Mouse (Mus musculus) cerebellum, postnatal 25 days (tissue): ENCODE measurements around the gene Rps18.
A peak's percentile ranks its signal among the peaks of the same experiment; 100 is the strongest.

Experiments
- DNase-seq, 2 experiments: peaks; one replicate each; pipeline ENCODE4 v3.0.0; 2021; ENCODE audit warnings: mixed read lengths in 2 of 2

Gene Rps18

DNA sequence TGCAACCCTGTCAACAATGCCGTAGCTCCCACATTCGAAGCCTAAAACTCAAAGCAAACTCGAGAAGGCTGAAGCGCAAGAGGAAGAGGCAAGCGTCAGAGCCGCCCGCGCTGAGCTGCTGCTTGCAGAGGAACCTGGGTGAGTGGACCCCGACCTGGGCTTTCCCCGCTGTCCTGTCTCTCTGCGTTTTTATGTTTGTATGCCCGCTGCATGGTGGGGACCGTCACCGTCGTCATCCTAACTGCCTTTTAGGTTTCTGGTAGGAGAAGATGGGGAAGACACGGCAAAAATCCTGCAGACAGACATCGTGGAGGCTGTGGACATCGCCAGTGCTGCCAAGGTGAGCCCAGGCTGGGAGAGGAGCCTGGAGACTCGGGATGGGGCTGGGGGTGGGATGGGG is 14.4 kb downstream of the Rps18 start:
- DNase-seq = no peak

DNA sequence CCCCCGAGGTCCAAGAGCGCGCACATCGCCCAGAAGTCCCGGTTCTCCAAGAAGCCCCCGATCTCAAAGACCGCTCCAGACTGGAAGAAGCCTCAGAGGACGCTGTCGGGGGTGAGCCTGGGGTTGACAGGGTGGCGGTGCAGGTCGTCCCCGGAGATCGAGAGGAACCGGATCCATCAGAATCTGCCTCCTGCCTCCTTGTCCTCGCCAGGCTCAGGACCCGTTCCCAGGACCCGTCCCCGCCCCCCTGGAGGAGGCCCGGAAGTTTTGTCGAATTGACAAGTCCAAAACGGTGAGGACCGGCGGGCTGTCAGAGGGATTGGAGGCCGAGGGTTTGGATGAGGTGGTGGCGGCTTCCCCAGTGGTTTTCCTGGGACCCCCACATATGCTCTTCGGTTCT is 14.8 kb downstream of the Rps18 start:
- DNase-seq = peak; percentile 25 to 41

DNA sequence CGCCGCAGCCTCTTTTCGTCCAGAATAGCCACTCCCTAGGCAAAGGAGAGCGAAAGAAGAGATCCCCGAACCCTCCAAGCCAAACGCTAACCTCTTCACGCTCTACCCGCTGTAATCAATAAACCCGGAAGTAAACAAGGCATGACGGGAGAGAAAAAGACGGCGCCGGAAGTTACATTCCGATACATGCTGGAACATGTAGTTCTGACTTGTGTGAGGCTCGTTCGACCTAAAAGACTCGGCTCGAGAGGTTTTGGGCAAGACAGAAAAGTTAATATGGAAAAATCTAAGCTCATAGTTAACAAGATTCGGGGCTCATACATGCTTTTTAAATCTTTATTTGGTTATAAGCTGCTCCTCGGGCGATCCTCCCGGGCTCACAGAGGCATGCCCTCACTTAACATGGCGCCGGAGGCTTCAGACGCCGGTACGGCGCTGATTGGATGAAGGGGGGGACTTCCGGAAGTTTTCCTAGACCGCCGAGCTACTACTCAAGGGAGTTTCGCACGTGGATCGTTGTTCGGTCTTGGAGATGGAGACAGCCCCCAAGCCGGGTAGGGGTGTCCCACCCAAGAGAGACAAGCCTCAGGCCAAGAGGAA is 15.5 kb downstream of the Rps18 start, which contains the start of the genes Pfdn6 and Wdr46:
Gene Pfdn6 (minus strand): TSS at position 138 of the 600 bp plus-strand sequence.
Gene Wdr46 (plus strand): TSS at position 455 of the 600 bp plus-strand sequence.
- DNase-seq = peak; percentile 88 to 92

DNA sequence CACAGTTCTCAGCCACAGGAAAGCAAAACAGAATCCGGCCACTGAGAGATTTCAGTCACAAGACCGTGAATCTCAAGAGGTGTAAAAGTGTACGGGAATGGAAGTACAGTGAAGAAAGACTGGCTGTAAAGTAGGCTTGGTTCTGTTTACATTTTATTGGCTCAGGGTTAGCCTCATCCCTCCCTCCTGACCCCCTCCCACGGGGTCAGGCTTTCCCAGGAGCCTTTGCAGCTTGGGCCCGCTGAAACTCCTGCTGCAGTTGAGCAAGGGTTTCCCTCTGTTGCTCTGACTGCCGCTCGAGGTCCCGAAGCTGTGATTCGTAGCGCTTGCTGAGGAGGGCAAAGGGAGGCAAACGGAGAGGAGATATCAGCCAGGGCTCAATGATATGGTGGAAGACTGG is 17.0 kb downstream of the Rps18 start:
- DNase-seq = no peak

DNA sequence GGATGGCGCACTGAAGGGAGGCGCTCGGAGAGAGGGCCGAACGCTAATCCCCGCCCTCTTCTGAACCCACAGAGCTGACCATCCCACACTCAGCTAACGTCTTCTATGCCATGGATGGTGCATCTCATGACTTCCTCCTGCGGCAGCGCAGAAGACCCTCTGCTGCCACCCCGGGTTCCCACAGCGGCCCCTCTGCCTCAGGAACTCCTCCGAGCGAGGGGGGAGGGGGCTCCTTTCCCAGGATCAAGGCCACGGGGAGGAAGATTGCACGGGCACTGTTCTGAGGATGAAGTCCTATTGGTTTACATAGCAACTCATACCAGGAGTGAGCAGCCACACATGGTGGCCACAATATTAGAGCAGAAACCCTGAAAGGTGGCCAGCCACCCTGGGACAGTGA is 18.8 kb downstream of the Rps18 start:
- no peak for DNase-seq

DNA sequence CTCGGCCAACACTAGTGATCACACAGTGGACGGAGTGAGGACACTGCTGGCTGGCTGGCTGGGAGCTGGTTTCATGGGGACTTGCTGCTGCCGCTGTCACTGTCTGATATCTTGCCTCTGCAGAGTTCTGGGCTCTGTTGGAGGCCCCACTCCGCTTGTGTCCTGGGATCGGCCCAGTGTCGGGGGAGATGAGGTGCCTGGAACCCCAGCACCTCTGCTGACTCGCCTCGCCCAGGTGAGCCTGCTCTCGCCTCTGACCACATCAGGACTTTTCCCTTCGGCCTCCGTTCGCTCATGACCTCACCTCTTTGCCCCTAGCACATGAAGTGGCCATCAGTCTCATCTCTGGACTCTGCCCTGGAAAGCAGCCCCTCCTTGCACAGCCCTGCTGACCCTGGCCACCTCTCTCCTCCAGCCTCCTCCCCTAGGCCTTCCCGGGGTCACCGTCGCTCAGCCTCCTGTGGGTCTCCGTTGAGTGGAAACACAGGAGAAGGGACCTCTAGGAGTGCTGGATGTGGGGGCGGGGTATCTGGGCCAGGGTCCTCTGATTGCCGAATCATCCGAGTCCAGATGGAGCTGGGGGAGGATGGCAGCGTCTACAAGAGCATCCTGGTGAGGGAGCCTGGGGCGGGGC is 20.3 kb downstream of the Rps18 start:
- no peak for DNase-seq

DNA sequence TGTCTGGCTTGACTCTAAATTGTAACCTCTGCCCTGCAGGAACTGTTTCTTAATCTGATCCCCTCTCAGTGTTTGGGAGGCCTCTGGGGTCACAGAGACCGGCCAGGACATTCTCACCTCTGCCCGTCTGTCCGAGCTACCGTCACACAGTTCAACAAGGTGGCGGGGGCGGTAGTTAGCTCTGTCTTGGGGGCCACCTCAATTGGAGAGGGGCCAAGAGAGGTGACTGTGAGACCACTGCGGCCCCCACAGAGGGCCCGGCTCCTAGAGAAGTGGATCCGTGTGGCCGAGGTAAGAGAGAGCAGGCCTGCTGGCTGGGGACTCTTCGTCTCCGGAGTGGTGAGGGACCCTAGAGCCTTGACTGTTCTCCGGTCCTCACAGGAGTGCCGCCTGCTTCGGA is 22.8 kb downstream of the Rps18 start:
- DNase-seq = no peak

DNA sequence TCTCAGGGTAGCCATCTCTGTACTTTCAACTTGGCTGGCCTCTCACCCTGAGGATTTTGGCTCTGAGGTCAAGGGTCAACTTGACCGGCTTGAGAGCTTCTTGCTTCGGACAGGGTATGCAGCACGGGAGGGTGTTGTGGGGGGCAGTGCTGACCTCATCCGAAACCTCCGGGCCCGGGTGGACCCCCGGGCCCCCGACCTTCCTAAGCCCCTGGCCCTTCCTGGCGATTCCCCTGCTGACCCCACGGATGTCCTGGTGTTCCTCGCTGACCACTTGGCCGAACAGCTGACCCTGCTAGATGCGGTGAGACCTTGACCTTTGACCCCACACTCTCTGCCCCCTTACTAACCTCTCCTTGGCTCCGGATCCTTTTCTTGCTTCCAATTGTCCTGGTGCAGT is 23.4 kb downstream of the Rps18 start:
- DNase-seq = no peak

DNA sequence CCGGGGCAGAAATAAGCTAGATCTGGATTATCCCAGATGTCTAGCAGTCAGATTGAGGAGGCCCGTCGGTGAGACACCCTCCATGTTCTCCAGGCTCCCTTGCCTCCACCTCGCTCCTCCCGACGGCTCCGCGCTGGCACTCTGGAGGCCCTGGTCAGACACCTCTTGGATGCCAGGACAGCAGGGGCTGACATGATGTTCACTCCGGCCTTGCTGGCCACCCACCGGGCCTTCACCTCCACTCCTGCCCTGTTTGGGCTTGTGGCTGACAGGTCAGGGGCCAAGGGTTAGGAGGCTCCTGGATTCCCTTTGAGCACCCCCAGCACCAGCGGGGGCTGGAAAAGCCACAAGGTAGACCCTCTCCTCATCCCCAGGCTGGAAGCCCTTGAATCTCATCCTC is 23.9 kb downstream of the Rps18 start:
- DNase-seq = no peak

DNA sequence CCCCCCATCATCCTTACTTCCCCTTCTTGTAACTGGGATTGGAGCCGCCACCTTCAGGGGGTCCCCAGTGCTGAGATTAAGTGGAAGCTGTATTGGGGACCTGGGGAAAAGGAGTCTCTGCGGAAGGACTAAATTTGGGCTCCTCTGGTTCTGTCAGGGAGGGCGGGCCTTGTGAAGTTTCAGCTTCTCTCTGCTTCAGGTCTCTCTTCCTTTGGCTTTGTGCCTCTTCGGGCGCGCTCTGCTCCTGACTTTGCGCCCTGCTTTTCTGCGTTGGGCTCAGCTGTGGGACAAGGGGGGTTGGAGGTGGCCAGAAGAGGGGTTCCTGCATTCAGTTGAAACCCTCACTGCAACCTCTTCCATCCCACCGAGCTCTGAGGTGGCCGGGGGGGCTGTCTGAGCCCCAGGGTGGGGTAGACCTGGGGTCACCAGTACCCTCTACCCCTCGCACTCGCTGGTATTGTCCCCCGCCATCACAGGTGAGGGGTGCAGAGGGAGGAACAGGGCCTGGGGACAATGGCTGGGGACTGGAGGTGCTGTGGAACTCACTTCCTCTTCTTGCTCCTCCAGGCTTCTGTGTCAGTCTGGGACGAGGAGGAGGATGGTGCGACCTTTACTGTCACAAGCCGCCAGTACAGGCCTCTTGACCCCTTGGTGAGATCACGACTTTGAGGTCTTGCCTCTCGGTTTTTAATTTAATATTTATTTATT is 24.5 kb downstream of the Rps18 start:
- DNase-seq = no peak

DNA sequence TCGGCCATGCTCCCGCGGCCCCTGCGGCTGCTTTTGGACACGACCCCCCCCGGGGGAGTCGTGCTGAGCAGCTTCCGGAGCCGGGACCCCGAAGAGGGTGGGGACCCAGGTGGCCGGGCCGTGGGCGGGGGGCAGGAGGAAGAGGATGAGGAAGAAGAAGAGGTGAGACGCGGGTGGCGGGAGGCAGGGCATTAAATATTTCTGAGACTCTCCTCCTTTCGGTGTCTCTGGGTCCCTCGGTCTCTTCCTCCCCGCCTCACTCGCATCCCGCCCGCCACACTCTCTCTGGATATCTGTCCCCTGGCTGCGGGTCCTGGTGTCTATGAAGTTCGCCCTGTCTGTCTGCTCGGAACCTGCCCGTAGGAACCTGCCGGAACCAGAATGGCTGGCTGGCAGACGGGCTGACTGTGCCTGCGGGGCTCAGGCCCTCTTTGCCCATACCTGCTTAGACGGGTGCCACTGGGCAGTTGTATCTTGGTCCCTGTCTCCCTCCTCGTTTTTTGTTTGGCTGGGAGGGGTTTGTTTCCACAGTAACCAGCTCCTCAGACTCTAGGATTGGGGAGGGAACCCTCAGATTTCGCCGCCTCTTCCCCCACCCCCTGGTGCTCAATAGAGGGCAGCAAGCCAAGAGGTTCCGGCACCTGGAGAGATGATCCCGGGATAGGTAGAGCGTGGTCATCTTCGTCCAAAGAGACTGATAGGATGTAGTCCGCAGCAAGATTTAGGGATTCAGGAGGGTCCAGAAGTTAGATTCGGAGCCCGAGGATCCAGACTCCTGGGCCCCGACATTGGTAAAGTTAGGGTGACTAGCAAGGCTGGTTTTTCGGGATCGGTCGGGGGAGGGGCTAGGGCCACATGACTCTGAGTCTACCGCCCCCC is 25.3 kb downstream of the Rps18 start:
- peak; percentile 63 to 69 for DNase-seq

DNA sequence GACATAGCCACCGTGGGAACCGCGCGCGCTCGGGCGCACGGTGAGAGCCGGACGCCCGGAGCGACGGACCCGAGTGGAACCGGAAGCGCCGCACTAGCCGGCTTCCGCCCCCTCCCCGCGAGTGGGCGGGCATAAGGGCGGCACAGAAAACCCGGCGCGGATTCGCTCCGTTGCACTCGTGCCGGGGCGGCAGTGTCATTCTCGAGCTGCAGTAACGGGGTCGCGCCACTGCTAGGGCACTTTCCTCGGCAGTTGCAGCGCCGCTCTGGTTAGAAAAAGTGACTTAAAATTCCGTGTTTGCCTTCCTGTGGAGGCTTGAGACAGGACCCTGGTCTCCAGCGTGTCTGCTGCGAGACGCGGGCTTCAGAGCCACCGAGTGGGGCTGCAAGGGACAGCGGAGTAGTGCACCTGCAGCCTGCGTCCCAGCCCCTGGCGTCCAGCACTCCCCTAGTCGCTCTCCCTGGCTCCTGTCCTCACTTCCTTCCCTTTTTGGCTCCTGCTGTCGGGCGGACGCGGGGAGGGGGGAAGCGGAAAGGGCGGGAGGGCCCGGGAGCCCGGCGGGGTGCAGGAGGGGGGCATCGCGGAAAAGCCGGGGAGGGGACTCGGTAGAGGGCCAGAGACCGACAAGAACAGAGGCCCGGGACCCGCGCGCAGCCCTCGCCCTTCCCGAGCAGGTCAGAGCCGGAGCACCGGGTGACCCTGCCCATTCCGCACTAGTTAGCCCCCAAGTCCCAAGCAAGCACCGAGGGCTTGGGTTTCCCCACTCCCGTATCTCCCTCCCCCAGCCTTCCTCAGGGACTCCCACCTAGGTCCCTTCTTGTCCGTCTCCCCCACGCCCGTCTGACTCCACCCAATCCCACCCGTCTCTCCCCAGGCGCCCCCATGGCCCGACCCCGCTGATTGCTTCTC is 26.2 kb downstream of the Rps18 start, which contains the start of gene Rgl2:
Gene Rgl2 (plus strand): TSS at position 173 of the 909 bp plus-strand sequence.
- peak; percentile 98 for DNase-seq

DNA sequence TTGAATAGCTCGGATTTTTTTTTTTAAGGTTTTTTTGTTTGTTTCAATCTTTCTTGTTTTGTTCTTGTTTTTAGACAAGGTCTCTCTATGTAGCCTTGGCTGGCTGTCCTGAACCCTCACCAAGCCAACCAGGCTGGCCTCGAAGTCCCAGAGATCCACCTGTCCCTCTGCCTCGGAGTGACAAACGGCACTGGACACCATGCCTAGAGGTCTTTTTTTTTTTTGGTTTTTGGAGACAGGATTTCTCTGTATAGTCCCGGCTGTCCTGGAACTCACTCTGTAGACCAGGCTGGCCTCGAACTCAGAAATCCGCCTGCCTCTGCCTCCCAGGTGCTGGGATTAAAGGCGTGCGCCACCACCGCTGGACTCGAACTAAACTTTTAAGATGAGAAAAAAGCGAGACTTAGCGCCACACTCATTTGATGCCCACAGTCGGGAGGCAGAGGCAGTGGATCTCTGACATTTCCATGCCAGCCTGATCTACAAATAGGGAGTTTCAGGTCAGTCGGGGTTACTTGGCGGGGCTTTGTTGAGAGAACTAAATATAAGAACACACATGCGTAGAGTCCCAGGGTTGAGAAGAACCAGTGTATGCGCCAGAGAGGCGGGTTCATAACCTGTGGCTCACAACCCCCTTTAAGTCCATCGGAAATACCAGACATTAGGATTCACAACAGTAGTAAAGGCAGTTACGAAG is 27.4 kb downstream of the Rps18 start:
- DNase-seq = no peak

DNA sequence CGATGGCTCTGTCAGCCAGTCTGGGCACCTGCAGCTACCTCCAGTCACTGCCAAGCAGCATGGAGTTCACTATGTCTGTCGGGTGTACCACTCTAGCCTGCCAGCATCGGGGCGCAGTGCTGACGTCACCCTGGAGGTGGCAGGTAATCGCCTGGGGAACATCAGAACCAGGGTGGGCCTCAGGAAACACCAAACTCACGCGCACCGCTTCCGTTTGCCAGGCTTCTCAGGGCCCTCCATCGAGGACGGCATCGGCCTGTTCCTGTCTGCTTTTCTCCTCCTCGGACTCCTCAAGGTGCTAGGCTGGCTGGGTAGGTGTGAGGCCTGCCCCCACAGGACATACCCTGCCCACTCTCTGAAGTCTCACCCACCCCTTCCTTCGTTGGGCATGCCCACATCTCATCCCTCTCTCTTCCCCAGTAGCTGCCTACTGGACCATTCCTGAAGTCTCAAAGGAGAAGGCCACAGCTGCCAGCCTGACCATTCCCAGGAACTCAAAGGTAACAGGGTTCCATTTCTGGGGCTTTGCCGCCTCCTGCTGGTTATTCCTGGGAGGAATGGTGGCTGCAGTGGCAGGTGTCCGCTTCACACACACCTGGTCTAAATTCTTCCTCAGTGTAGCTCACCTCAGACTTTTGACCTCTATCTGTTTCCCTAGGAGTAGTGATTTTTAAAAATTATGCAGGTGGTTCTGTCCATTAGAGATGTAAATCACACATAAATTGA is 29.4 kb downstream of the Rps18 start:
- no peak for DNase-seq

DNA sequence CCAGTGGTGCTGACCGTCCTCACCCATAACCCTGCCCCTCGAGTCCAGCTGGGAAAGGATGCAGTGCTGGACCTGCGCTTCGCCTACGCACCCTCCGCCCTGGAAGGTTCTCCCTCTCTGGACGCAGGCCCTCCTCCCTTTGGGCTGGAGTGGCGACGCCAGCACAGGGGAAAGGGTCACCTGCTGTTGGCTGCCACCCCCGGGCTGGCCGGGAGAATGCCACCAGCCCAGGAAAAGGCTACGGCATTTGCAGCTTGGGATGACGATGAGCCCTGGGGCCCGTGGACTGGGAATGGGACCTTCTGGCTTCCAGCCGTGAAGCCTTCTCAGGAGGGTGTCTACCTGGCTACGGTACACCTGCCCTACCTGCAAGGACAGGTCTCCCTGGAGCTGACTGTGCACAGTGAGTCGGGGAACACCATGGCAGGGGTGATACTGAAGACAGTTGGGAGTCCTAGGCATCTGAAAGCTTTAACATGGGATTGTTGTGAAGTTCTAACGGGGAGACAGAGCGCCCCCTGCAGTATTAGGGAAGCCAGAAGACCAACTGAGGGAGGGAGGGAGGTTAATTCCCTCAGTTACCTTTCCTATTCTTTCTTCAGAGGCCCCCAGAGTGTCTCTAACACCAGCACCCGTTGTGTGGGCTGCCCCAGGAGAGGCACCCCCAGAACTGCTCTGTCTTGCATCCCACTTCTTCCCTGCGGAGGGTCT is 30.2 kb downstream of the Rps18 start:
- no peak for DNase-seq

DNA sequence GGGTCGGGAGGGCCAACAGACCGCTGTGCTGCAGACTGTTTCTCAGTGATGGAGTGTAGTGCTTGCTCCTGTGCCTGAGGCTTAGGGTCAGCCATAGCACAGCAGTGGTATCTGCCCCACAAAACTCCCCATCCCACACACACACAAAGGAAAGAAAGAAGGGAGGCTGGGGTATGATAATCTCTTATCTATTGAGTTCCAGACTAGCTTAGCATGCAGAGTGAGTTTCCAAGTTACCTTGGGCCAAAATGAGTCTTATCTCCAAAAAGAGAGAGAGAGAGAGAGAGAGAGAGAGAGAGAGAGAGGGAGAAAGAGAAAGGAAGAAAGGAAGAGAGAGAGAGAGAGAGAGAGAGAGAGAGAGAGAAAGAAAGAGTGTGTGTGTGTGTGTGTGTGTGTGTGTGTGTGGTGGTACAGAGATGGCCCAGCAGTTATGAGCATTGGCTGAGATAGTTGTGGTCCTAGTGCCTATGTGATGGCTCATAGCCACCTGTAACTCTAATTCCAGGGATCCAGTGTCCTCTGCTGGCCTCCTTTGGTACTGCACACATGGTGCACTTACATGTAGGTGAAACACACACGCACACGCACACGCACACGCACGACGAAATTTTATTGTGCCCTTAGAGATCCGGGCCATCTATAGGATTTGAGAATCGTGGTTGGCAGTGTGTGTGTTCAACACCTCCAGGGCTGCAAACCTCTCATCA is 31.1 kb downstream of the Rps18 start:
- DNase-seq = peak; percentile 44 to 66

DNA sequence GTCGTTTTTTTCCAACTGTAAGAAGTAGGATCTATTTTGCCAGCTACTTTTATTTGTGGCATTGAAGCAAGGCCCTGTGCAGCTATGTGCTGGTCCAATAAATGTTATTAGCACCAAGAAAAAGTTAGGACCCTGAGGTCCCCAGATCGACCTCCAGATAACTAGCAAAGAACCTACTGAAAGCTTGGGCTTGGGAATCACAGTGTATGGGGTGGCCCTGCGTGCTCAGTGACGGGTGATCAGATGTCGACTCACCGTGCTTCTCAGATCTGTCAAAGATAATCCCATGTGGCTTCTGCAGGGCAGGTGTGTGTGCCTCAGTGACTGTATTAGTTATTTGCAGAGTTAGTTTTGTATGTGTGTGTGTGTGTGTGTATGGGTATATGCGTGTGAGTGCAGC is 34.4 kb downstream of the Rps18 start:
- no peak for DNase-seq

DNA sequence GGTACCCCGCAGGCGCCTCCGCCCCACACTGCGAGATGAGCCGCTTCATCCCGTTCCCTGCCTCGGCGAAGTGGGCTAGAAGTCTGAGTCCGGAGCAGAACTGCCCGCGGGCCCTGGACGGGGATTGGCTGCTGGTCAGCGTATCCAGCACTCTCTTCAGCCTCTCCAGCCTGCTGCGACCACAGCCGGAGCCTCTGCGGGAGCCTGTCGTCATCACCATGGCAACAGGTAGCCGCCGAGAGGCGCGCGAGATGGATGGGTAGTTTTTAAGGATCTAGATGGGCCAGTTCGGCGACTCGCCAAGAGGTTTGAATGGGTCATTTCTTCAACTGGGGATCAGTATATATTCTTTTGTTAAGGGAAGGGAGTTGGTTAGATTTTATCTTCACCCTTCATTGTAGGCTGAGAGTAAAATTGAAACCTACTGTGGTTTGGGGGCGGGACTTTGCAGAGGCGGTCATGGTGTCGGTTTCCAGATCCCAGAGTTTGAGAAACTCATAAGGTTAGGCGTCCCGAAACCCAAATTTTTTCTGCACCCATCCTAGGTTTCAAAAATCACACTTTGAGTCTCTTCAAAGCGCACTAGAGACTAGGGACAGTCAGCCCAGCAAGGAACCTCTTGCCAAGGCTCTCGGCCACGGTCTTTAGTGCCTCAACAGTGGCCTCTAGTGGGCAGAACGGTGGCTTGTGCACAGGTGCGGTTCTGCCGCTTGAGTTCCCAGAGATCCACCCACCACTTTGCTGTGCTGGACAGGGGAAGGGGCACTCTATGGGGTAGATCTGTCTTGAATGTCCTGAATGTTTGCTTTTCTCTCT is 35.3 kb downstream of the Rps18 start:
- DNase-seq = peak; percentile 90 to 95
